Mouse (Mus musculus): ENCODE data around the gene Tbca. TPM values are rescaled to one million over a fixed set of nuclear protein-coding genes. Genes with fewer than 3 reads are reported as not detected.
A peak's percentile ranks its signal among the peaks of the same experiment; 100 is the strongest.

Gene Tbca
- polyA plus RNA-seq, 1 experiment from 2014 or later = 245 TPM

GRCm38 (mm10) chr13:94885291-94886235, 96.9 kb downstream of the Tbca start:
- Histone ChIP-seq H3K4me3 (peak overlapping the region; percentile 31), H3K4me1 (peaks cover 27% of the 10 kb centered on the region), H3K27ac (replicated peaks) (no peak overlapping the region), H3K9me3 (replicated peaks) (no peaks in the 10 kb centered on the region), H3K36me3 (no peaks in the 10 kb centered on the region), H3K27me3 (ENCODE audit: low read depth, poor library complexity, severe bottlenecking) (peaks cover 100% of the 10 kb centered on the region)
- 1% methylated on average over 74 of the region's 81 CpGs for WGBS
- DNase-seq (ENCODE audit: low spot score) = peak; percentile 56

Other genes starting within 250 kb of the Tbca start
- 0.77 and 1.5 TPM in 2 replicates for gene Otp, start 86.7 kb downstream of the Tbca start, polyA plus RNA-seq (2016; fragmentation: Nextera tagmentation; extraction: Ambion mirVana)
- gene Wdr41, start 187.4 kb downstream of the Tbca start, polyA plus RNA-seq (2016; fragmentation: Nextera tagmentation; extraction: Ambion mirVana) = 17.8 and 18.0 TPM in 2 replicates